Mouse (Mus musculus) heart, postnatal 14 days (tissue): ENCODE measurements at regions not wholly inside any gene's neighbourhood (a gene's known extent, or its start where the extent isn't known, plus 50 kb on each side); places are given as distances from the start of the nearest gene placed in this dataset.

Experiments used
- DNase-seq, 2 experiments: peaks; one replicate each; pipeline ENCODE4 v3.0.0; 2021 to 2022
- intact Hi-C: fragments of 180-260 bp; cut with DNase I; formaldehyde crosslinking; loops from one replicate; pipeline ENCODE4 v1.15.1; 2025

GRCm38 (mm10) chr9:63046981-63047380, 59.3 kb upstream of the Pias1 start:
- intact Hi-C loops, result no loop called here
- no peak for DNase-seq

GRCm38 (mm10) chr9:63045531-63045930, 57.8 kb upstream of the Pias1 start:
- intact Hi-C loops, result no loop called here
- DNase-seq, result no peak

- DNase-seq, result no peak
- intact Hi-C loops, result no loop called here
These were observed 55.6 kb upstream of the Pias1 start for GRCm38 (mm10) chr9:63043304-63043703.

GRCm38 (mm10) chr9:63038031-63038430, 50.3 kb upstream of the Pias1 start:
- intact Hi-C loops, result no loop called here
- DNase-seq, result no peak
